Mouse (Mus musculus) adrenal gland (tissue): ENCODE results near the gene Poc1b.
"Not testable (repeated sequence)": the region's sequence is repeated elsewhere in the genome, so short reads cannot be mapped to it uniquely, and the experiment has no call there.

ENCODE experiments used
- intact Hi-C: fragments of 180-260 bp; cut with DNase I; formaldehyde crosslinking; loops from one replicate; pipeline ENCODE4 v1.15.1; 2025

Gene Poc1b

DNA sequence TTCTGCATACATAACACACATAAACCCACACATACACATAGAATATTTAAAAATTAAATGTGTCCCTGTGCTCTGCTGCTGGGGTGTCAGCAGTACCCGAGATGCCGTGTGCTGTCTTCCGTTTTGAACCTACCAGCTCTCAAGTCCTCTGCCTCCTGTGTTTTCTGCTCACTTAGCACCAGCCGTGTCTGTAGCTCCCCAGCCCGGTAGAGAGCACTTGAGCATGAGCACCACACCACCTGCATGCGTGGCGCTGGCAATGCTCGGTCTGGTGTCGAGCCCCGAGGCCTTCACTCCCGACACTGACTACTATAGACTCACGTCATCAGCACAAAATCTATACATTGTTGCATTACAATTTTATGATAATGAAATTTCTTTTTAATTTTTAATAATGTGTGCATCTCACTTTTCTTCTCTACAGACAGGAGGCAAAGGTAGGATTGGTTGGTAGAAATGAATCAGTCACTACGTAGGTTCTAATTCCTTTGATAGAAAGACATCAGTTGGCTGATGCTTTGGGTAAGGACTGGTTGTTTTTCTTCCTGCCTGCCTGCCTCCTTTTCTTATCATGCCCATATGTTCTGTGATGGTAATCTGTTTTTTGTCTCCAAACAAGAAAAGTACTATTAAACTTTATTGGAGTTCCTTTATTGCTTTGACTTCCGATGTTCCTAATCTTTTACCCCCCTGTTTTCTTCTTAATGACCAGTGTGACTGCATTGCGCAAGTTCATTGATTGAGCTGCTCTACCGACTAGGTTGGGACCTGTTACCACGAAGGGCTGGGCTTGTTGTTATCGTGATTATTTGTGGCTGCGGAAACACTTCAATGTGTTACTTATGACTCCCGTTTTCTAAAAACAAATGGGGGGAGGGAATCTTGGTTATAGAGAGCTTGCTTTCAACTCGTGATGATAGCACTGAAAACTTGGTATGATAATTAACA, 82.1 kb downstream of the Poc1b start:
- intact Hi-C loops, result no loop called here

DNA sequence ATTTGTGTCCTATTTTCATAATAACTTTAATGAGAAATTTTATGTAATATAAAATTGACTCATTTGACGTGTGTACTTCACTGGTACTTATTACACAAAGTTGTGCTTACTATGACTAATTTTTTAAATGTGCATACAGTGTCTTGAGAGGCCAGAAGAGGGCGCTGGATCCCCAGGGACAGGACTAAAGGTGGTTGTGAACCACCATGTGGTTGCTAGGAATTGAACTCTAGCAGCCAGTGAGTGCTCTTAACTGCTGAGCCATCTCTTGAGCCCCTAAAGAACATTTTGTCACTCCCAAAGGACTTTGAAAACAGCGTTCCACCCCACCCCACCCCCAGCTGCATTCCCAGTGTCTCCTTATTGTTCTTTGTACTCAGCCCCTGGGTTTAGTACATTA, 84.0 kb downstream of the Poc1b start:
- intact Hi-C loops, result loop anchor here (1.0 to 5.0 kb wide), 2 partner anchors 72 to 387 kb away; partner anchors contain the start of gene Dusp6

DNA sequence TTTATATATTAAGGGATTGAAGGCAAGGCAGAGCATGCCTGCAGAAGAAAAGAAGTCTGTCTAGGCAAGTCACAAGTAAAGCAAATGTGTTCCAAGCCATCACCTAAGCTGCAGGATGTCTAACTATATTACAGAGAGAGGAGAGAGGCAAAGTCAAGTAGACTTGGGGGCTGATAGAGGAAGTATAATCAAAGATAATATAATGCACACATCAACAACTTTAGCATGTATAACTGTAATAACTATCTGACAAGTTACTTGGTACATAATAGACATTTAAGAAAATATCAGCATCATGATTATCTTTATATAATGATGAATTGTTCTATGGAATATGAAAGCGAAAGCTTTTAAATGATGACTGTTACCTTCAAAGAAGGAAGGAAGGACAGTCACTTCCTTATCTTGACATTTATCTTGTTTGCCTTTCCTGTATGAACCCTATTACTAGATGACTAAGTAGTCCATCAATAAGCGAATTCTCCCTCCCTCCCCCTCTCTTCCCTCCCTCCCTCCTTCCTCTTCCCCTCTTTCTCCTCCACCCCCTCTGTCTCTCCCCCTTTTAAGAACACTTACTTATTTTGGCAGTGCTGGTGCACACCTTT, 87.7 kb downstream of the Poc1b start:
- intact Hi-C loops, result loop anchor here (5.0 kb wide), 1 partner anchor 68 kb away; the partner anchor contains the start of gene Dusp6

DNA sequence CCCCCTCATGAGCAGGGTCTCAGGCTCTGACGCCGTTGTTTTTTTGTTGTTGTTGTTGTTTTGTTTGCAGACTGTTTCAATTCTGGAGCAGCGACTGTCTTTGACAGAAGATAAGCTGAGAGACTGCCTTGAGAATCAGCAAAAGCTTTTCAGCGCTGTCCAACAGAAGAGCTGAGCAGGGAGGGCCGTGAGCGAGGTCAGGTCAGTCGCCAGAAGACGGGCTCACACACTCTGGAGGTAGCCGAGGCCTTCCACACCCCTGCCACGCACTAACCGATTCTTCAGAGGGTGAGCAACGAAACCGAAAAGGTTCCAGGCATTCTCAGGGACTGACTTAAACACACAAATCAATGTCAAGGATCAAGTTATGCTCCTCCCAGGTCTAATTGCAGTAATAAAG, 89.7 kb downstream of the Poc1b start:
- intact Hi-C loops, result no loop called here

DNA sequence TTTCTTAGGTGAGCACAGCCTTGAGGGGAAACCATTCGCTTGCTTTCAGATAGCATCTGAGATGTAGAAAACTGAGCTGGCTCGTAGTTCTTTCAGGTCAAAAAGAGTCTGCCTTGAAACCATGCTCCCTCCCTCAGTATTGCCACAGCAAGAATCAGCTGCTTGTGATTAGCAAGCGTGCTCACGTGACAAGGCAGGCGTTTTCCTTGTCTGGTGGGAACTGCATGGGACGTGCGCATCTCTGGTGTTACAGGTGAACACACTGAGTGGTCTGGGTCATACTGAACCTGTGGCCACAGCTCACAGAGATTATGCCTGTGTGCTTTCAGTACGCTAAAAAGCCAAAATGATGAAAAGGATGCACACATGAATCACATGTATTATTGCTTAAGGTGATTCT, 90.3 kb downstream of the Poc1b start:
- intact Hi-C loops, result no loop called here

DNA sequence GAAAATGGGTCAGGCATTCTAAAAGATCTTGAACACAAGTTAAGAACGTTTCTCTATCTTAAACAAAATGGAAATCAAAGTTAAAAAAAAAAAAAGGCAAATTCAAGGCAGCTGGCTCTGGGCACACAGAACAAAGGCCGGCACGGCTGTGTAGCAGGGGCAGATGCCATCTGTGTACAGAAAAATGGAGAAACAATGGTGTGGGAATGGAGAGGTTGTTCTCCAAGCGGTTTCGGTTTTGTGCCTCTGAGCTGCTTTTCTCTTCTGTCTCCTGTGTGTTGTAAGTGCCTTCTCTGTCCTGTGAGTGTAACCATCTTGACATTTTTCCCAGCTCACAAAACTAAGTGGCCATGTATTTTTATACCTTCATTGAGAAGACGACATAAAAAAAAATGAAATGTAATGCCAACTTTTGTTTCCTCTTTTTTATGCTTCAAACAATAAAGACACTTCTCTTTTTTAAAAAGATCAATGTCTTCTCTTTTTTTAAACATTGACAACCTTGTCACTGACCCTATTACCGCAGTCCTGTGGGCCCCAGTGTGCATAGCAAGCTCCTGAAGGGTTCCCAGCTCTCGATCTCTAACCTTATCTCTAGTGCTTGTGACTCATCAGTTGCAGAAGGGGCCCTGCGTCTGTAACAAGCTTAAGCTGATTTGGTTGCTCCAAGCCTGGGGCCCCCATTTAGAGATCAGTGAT, 90.9 kb downstream of the Poc1b start:
- intact Hi-C loops, result no loop called here

DNA sequence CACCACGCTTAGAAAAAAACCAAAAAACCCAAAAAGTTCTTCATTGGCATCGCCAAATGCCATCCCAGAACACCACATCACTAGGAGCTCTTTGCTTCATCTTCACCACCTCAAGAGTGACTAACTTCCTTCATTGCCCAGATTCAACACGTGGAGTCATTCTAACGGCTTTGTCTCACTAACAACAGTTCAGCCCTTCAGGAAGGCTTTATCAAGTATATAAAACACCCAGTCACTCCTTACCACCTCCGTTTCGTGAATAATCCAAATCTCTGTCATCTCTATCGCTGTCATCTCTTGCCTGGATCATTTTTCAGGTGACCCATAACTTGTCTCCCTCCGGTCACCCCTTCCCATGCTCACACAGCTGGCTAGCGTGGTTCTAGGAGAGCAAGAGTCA, 92.1 kb downstream of the Poc1b start:
- intact Hi-C loops, result no loop called here

DNA sequence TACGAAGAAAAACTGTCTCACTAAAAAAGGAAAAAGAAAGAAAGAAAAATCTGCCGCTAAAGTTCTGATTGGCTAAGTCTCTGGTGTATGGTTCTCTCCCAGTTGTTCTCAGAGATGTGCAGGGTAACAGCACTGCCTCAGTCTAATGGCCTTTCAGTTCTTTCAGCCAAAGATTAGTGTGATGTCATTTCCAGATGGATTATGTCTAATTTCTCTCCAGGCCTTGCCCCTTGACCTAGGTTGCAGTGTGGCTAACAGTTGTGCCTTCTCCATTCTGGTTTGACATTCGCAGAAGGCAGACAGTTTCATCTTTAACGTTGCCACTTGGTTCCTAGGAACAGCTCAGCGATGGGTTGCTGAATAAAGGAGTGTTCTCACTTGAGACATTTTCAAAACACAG, 94.1 kb downstream of the Poc1b start:
- intact Hi-C loops, result no loop called here

DNA sequence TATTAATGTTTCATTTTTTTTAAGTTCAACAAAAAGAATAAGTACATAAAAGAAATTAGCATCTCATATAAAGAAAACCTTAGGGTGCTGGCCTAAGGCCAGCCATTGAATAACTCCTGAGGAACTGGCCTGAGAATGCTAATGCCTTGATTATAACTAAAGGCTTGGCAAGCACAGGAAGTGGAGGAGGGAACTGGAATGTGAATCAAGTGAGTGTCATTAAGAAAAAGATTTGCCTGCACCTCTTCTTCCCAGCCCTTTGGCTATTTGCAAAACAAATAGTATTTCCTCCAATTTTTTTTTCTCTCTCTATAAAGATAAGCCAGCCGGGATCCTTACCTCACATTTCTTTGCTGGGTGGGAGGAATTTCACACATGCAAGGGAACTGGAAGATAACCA, 95.0 kb downstream of the Poc1b start:
- intact Hi-C loops, result no loop called here

DNA sequence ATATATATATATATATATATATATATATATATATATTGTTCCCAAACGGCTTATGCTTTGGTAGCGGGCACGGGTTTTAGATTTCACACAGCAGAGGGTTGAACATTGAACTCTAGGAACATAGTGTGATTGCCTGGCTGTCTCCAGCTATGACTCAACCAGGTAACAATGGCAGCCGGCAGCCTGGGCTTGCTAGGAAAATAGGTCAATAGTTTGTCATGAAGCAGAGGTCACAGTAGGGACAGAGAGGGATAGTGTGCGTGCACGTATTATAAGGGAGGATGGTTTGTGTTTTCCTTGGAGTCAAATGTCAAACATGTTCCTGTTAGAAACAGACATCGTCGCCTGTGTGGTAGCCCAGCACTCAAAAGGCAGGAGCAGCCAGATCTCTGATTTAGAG, 95.5 kb downstream of the Poc1b start:
- intact Hi-C loops, result no loop called here

DNA sequence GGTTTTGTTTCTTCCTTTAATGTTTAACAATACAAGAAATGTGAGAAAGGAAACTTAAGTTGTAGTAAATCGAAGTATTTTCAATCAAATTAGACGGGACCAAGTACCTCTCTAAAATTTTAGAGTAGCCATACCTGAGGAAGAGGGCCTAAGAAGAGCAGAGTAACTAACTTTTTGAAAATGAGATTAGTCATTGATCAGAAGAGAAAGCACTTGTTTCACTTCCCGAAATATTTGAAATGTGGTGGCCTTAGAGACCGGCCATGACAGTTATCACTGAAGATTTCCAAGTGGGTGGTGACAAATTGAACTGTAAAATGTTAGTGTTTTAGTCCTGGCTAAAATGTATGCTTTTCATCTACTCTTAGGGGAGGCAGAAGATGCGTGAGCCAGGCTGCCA, 96.3 kb downstream of the Poc1b start:
- intact Hi-C loops, result no loop called here

DNA sequence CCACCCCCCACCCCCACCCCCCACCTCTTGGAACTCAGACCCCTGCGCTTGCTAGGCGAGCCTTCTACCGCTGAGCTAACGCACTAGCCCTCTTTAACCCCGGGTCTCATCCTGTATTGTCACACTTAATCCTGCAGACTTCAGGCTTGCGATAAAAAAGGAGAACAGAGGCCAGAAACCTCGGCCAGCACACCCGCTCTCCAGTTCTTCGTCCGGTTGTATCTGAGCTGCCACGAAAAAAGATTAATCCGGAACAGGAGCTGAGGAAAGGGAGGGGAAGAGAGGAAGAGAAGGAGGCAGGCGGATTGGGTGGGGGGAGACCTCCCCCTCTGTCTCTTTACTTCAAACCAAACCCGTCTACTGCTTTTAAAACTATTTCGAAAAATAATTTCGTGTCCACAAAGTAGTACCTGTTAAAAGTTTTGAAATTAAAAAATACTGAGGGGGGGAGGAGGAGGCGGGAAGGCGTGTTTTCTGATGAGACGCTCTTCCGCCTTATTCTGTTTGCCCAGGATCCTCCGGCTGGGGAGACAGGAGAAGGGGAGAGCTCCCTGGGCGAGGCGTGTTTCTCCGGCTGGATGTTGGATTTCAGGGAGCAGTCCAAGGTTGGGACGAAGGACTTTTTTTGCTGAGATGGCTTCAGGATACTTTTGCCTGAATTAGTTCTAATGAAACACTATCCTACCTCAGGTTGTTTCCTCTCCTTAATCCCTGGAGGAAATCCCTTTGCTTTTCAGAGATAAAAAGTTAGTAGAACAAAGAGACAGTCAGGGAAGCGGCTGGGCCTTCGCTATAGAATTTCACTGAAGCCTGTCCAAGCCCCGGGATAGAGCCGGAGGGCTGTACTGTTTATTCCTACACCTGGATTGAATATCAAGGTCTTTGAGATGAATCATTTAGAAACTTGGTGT, 97.0 kb downstream of the Poc1b start:
- intact Hi-C loops, result no loop called here

DNA sequence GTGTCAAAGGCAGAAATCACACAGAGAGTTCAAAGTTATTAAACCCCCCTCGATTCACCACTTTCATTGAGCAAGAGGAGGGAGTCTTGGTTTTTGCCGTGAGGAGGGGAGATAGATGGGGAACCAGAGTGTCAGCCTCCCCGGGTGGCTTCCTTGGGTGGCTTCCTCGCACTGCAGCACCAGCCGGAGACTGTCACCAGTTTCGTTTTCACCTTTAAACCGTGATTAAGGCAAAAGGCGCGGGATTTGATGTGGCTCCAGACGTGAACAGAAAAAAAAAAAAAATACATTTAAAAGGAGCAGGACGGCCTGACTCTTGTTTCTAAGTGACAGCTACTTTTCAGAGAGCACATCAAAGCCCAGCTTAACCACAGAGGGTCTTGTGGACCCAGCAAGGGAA, 97.7 kb downstream of the Poc1b start:
- intact Hi-C loops, result no loop called here

DNA sequence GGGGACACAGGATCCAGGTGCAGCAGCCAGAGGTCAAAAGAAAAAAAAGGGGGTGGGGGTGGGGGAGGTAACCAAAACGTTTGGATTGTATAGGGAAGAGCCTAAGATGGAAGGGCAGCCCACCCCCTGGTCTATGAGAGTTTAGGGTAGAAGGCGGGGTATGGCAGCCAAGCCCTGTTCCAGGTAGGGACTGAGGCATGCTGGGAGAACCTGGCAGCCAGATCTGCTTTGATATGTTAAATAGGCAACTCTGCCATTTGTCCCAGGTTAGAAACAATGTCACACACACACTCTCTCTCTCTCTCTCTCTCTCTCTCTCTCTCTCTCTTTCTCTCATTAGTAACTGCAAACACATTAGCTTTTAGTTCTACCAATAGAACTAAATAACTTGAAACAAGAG, 100.3 kb downstream of the Poc1b start:
- intact Hi-C loops, result no loop called here

DNA sequence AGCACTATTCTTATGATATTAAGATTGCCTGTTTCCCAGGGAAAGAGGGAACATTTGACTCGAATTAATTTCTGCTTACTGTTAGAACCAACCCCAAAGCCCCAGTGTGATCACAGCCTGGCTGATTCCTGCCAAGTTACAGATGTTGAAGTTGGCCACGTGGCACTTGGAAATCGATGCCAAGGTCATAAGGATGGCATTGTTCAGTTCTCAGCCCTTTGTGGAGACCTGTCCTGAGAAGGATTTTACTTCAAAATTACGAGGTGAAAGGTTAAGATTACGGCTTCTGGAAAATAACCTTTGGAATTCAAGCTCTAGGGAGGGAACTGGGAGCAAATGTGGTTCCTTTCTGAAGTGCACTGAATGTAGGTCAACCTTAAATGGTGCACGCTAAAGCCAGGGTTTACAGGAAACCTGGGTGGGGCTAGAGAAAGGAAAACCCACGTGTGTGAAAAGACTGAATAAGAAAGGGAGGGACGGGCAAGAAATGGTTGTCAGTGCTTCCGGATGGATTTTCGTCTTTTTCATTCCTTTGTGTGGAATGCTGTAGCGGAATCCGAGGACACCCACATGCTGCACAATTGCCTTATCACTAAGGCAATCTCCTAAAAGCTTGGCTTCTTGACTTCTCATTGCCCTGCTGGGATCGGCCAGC, 102.4 kb downstream of the Poc1b start:
- intact Hi-C loops, result no loop called here

DNA sequence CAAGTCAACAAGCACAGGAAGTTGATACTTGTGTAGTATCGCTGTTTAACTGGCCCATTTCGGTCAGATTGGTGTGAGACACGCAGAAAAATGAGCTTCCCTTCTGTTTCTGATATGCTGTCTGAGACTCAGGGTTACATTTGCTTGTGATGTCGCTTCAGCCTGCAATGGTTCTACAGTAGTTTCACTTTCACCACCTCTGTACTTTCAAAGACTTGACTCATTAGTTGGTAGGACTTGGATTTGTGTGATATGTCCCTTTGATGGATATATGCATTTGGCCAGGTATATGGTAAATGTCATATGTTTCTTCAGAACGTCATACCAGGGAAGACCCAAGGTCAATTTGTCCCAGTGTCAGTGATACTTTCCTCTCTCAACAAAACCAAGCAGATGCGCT, 104.2 kb downstream of the Poc1b start:
- intact Hi-C loops, result no loop called here

DNA sequence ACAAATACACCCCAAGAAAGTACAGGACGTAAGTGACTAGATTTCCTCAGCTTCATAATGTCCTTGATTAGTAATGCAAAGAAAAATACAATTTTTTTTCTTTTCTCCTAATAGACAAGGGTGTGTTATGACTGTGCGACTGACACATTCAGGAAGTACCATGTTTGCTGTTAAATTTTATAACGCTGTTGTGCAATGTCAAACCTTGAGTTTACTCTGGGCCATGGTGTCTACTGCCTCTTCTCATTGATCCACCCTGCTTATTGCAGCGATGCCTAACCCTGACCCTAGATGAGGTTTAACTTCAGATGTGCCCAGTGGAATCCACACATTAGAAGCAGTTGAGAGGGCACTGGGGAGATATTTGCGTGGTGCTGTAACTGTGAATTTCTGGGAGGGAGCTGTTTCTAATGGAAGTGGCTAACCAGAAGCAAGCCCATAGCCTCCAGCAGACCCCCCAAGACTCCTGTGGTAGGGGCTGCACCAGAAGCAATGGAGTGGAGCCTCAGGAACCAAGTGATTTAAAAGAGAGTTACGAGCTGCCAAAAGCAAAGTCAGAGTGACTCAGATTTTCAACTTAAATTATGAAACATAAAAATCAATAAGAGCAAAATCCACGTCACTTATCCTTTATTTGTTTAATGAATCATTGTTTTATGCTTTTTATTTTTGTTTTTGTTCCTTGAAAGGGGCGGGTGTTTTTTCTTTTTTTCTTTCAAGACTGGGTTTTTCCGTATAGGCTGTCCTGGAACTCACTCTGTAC, 104.8 kb downstream of the Poc1b start:
- intact Hi-C loops, result no loop called here

DNA sequence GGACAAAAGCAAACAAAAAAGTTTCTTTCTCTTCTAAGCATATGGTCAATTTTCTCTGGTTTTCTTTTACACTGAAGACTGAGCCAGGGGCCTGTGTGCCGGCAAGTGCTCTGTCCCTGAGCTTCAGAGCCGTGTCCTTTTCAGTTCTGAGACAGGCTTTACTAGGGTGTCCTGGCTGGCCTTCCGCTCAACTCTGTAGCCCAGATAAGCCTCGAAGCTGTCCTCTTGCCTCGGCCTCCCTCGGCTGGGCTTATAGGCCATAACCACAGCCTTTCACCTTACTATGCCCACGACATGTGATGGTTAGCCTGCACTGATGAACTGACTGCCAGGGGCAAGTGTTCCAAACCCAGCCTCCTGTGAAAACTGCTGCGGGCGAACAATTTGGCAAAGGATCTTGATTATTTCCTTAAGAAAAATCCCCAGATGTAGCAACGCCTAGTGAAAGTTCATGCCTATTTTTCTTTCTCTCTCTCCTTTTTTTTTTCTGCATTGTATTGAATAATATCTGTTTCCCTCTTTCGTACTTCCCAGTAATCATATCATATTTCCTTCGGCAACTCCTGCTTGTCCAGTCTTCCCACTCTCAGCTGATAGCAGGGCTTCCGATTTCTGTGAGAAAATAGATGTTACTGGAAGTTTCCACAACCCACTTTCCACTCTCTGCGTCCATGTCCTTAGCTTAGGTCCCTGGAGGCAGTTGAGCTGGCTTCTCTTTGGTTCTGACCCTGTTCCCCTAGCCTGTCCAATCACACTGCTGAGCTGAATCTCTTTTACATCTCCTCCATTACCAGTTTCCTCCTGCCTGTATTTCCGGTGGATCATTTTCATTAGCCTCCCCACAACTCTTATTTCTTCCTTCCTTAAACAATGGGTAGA, 107.8 kb downstream of the Poc1b start:
- intact Hi-C loops, result no loop called here

DNA sequence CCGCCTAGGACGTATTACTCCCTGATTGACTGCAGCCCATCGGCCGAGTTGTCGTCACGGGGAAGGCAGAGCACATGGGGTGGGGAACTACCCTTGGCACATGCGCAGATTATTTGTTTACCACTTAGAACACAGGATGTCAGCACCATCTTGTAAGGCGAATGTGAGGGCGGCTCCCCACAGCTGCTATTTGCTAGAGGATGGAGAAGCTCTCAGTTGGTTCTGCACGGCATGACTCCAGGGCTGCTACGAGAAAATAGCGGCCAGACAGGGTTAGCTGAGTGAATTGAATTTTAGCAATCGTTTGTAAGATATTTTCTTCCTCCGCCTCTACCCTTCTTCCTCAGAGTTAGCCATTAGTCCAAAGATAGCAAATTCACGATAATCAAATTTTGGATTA, 109.7 kb downstream of the Poc1b start:
- intact Hi-C loops, result not testable (repeated sequence)
